Mouse (Mus musculus) cerebellum, adult (tissue): ENCODE results near the gene Cwc25.

Source experiments
- ATAC-seq: cut with Nextera tagmentation; 2 replicates; pipeline ENCODE4 v1.9.2; 2017; ENCODE audit warnings: mild to moderate bottlenecking, moderate library complexity, mixed read lengths; ENCODE audit not compliant: insufficient number of reproducible peaks, low FRiP score, low TSS enrichment

Cwc25 gene

DNA sequence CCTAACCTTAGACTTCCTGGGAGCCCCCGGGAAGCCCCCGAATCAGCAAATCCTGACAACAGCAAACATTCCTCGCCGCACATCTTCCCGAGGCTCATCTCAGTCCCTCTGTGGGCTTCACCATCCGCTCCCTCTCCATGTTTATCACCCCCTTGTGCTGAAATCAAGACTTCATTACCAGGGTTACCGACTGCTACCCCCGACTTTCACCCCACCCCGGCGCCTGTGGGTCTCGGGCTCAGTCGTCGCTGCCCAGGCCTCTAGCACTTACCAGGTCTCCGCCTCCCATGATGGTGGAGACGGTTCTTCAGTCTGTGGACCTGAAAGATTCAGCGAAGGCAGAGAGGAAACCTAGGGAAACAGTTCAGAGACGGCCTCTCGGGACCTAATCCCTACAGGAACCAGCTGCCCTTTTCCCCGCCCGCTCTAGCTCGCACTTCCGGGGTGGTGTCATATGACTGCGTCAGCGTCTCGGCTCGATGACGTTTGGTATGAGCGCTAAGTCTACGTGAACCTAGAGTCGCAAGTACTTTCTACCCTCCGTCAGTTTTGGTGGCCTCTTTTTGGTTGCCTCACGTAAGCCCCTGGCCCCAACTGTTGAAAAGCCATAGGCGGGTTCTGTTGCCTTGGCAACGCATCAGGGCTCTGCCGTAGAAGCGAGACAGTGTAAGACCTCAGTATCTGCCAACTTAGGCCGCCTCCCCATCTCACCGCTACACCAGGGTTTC lies at the start of gene Cwc25:
Gene Cwc25 (minus strand): TSS at position 403 of the 728 bp plus-strand sequence.
- peak; percentile 87 for ATAC-seq

DNA sequence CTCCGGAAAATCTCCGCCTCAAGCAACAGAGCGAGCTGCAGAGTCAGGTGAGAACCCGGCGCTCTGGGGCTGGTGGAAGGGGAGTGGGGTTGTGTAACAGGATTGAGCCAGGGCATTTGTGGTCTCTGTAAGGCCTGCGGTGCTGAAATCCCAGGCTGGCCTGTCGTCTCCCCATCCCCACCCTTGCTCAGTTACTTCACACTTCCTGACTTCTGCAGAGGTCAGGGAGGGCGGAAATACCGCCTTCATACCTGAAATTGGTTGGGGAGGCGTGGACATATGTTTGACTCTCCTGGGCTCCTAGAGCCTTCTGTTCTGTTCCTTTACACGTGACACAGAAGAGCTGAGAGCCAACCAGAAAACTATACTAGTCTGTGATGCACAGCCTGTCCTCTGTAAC lies 49.4 kb upstream of the Cwc25 start:
- no peak for ATAC-seq

DNA sequence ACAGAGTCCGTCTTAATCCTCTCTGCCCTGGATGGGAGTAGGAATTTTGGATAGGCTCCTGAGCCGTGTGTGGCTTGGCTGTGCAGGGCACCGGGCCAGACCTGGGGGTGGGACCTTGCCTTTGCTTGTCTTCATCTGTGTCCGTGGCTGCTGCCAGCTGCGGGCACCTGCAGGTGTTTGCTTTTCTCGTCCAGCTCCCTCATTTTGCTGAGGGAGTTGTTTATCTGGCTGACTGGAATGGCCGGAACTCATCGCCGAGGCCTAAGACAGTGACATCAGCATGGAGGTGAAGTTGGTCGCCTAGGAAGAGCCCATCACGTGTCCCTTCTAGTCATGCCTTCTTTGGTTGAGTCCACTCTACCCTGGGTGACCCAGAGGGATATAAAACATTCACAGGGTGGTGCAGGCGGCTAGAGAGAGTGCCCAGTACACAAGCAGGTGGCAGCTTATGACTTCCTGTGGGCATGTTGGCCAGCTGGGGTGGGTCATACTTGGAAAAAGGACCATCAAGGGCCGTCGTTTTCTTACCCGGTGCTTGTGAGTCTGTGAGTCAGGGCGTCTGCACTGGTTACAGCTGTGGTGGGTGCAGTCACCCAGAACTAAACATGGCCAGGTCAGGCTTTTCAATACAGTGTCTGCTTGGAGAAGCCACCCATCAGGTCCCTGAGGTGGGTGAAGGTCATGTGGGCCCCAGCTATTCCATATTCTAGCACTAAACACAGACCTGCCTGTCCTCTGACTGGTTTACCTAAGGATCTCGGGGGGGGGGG lies 47.6 kb upstream of the Cwc25 start:
- no peak for ATAC-seq

DNA sequence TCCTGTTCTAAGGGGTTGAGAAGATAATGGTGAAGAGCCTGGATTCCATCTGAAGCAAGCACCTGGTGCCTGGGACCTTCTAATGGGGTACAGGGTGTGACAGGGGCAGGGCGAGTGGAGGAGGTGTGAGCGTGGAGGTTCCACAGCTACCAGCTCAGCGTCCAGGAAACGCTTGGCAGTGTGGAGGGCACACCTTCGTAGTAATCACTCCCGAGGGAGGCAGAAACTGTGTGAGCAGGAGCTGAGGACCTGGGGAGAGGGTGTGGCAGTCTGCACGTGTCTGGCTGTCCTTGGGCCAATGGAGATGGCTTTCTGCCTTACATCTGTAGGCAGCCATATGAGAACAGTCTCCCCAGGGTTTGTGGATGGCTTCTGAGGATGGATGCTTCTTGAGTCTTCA lies 46.7 kb upstream of the Cwc25 start:
- ATAC-seq = no peak

DNA sequence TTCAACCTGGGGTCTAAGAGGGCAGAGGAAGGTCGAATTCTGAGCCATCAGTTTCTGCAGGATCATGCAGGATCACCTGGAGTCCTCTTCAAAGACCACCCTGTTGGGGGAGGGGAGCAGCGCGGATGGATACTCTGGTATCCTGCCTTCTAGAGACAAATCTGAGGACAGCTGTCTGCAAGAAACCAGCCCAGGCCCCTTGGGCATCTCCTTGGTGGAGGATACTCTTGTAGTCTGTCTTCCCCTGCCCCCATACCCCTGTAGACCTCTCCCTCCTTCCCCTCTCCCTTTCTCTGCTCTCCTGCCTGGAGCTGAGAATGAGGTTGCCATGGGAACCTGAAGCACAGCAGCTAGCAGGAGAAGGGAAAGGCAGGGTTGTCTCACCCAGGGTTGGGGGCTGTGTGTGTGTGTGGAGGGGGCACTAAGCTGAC lies 46.1 kb upstream of the Cwc25 start:
- ATAC-seq = no peak

DNA sequence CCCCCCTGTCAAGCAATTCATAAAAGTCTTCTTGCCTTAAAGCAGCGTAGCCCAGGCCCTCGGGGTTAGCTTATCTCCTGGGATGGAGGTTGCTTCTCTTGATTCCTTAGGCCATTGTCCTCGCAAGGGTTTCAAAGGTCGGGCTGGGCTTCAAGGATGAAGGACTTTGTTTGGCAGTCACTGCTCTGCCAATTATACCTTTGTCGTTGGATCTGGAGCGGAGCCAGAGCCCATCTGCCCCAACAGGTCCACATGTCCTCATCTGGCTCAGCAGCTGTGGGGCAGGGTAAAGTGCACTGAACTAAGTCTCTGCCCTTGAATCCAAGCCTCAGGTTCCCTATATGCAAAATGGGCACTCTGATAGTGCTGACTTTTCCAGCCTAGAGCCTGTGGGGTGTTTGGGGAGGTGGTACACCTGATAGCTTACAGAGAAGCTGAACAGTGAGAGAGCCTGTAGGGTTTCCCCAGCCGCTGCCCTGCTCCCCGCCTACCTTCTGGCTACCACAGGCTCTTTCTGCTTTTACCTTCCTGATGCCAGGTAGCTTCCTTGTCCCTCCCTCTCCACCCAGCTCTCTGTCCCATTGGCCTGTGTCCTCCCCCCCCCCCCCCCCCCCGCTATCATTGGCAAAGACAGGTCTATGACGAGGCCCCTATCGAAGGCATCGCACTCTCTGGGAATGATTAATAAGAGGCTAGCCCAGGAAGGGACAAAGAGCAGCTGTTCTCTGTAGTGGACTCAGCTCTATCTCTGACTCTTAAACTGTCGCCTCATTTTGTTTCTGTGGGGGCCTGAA lies 45.4 kb upstream of the Cwc25 start:
- no peak for ATAC-seq

DNA sequence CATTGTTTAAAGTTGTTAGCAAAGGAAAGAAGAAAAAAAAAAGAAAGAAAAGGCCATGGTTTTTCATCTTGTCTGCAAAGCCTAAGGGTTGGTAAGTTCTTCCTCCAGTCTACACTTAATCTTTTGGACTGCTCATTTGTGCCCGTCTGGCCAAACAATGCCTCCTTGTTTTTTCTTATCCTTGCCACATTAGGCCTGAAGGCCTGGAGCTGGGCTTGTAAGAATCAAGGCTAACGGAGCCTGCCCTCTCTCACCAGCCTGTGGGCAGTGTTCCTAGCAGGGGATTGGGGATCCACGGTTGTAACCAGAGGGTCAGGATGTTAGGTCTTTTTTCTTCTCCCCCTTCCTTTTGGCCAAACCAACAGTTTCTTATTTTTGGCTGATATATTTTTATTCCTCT lies 44.6 kb upstream of the Cwc25 start:
- no peak for ATAC-seq

DNA sequence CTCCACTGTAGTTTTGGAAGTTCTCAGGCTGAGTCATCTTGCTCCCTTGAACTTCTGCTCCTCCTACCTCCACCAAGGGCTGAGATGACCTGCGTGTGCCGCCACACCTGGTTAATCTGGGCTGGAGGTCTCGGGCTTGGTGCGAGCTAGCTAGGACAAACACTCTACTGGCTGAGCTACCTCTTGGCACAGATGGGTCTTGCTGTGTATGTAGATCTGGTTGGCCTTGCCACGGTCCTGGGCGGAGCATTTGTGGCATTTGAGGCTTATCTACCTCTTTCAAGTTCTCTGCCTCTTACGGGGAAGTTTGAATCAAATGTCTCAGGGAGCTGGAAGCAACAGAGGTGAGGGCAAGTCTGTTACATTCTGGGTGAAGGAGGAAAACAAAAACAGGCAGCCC lies 44.0 kb upstream of the Cwc25 start:
- no peak for ATAC-seq

DNA sequence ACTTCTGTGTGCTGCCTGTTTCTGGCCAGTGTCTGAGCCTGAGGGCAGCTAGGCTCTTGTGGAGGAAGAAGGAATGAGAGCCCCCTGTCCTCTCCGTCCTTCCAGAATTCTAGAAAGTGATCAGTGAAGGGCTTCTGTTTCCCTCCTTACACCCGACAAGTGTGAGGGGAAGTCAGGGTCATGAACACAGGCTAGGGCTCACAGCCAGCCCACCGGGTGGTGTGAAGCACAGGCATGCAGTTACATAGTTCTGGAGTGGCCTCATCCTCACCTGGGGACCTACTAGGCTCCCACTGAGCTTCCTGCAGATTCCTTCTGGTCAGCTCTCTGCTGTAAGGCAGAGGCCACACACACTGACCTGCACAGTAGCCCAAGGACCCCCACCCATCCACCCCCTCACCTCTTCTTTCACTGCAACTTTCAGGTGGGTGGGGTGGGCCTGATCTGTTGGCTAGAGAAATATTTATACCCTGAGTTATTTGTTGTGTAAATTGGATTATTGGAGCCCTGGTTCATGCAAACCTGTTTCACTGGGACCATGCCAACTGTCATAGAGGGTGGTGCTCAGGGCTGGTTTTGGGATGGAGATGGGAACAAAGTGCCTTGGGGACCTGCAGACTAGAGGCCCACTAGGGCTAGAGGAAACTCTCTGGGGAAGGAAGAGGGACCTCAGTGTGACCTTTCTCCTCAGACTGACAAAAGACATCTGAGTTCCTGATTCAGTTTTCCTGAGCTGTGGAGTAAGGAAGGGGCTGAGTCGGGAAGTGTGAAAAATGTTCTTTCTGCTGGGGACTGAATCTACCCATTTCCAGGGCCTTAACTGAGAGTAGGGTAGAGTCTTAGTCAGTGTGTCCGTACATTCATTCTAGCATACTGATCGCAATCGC lies 43.1 kb upstream of the Cwc25 start:
- no peak for ATAC-seq

DNA sequence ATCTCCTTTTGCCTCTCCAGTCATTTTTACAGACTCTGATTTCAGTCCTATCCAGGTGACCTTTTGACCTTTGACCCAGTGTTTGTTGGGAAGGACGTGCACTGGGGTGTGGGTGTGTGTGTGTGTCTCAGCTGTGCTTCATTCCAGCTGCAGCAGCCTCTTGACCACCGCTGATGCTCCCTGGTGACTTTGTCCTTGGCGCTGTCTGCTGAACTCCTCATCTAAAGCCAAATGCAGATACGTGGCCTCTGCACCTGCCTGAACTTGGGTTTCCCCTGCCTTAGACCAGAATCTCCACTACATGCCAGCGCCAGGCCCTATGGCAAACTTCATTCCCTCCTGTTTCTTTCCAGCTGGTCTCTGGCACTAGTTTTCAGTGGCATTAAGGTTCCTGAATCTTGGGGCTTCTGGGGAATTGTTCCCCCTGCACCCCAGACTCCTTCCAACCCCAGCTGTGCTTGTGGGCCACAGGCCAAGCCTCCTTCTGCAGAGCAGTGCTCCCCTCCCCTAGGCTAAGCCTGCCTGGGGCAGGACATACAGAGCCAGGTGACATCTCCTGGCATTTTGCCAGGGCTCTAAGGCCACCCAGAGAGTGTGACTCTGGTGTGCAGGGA lies 42.4 kb upstream of the Cwc25 start:
- no peak for ATAC-seq

DNA sequence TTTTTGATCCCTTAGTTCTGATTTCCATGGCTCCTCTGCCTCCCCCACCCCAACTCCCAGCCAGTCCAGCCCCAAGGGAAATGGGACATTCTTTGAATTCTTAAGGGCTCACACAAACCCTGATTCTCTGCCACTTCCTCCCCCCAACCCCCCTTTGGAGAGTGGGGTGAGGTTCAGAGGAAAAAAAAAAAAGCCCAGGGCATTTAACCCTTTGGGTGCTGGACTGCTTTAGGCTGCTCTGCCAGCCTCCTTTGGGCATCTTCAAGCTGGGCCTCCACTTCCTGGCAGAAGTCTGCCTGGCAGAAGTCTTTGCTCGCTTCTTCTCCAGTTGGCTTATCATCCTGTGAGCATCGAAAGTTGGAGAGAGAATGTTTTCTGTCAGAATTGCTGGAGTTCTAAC lies 41.7 kb upstream of the Cwc25 start:
- no peak for ATAC-seq

DNA sequence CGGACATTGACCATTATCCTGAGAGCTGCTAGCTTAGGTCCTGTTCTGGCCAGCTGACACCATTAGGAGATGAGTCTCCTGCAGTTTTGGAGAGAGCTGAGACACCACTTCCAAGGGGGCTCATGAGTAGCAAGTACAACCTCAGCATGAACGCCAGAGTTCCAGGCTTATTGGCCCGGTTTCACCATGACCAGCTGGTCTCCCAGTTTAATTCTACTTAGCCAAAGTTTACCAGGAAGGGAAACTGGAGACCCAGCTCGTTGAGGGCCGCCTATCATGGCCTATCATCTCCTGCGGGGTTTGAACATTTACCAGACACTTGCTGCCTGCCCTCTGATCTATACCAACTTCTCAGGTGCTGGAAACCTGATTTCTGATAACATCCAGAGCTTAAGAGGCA lies 41.3 kb upstream of the Cwc25 start:
- no peak for ATAC-seq

DNA sequence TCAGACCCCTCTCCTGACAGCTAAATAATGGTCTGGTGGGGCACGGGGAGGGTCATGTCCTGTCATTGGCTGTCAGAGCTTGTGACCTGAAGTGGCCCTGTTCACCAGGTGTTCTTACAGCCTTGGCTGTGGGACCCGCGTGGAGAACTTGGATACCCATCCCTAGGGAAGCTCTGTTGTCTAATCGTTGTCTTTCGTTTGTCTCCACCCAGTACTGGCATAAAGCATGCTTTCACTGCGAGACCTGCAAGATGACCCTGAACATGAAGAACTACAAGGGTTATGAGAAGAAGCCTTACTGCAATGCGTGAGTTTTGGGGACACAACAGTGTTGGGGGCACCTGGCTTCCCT lies 40.2 kb upstream of the Cwc25 start:
- ATAC-seq = no peak

DNA sequence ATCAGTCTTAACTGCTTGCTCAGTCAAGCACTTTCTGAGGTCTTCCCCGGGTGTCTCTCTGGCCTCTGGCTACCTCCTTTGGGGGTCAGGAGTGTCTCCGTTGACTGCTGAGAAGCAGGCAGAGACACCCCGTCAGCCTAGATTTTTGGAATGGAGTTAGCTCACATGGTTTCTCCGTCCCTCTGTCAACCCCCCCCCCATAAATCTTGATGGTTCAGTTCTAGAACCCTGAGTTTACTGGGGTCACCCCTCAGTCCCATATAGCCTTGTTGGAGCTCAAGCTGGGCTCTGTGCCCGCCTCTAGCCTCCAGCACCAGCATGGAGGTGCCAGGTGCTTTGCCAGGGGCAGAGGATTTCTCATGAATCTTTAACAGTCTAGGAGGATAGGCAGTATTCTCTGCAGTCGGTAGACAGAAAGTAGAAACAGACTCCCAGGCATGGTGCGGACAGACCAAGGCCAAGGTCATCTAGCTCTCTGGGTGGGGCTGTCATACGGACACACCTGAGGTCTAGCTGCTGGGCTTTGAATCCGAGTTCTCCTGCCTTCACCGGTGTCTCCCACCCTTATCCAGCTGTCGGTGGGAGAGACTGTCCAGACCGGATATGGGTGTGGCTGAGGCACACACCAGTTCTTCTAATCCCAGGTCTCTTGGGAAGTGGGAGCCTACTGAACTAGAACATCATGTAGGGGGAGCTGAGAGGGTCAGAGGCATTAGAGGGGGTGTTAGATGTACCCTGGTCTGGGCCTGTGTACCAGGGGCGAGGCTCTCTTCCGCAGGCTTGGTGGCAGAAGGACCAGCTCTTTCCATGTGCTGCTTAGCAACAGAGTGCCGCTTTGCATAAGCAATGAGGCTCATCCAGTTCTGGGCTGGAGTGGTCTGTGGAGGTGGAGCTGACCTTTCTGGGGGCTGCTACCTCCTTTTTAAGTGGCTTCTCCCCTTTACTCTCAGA lies 39.6 kb upstream of the Cwc25 start:
- ATAC-seq = no peak

DNA sequence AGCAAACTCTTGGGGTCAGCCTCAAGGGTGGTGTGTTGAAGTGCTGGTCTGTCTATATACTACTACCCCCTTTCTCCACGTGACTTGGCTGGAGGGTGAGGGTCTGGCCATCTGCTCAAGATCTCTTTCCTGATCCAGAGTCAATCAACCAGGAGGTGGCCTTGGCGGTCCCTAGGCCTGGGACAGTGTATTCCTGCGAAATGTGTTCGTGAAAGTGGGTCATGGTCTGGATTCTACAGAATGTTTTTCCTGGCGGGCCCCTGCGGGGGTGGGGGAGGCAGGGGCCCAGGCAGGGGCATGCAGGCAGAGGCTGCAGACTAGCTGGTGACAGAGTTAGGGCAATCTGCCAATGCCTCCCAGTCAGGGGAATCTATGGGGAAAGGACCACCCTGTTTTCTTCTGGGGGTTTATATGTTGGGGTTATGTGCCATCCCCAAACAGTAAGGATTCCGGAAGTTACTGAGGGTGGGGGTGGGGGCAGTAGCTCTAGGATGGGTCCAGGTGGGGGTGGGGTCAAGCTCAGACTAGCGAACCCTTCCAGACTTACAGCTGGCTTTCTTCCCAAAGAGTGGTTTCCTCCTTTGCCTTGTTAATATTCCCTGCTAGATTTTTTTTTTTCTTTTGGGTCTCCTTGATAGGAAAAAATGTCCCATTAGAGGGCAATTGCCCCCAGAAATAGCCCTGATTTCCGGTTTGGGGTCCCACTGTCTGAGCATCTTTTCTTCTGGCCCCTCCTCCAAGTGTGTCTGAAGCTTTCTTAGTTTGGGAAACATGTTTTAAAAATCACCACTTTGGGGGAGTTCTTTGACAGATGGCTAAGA lies 38.7 kb upstream of the Cwc25 start:
- no peak for ATAC-seq

DNA sequence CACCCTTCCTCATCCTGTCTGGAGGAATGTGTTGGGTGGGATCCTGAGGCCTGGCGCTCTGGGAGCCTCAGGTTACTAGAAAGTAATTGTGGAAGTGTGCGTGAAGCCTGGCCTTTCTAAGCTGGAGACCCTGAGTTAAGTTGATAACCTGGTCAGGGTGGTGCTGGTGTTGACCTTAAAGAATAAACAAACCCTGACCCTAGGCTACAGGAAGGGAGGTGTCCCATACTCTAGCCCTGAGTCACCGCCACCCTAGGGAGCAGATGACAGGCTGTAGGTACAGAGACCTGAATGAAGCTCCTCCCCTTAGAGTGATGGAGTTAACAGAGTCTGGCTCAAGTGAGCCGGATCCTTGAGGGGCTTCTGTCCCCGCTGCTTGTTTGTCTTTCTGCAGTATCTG lies 37.5 kb upstream of the Cwc25 start:
- ATAC-seq = no peak

DNA sequence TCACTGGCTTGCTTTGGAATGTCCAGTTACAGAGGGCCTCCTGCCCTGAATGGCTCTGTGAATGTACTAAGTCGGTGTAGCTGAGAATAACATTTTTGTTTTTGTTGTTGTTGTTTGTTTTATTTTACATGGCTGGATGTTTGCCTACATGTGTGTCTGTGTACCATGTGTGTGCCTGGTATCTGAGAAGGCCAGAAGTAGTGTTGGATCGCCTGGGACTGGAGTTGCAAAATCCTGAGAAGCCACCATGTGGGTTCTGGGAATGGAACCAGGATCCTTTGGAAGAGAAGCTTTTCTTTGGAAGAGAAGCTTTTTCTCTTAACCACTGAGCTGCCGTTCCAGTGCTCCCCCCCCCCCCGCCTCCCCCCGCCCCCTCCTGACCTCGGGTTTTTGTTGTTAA lies 36.1 kb upstream of the Cwc25 start:
- ATAC-seq = no peak

DNA sequence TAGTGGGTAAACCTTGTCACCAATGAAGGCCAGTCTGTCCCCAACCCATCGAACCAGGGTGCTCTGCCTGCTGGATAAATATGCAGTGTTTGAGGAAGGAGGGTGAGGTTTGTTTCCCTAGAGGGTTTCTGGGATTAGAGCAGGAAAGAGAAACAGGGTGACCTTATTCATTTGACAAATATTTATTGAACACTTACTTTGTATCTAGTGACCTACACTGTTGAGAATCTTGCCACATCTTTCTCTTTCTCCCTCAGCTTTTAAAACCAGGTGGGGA lies 35.8 kb upstream of the Cwc25 start:
- no peak for ATAC-seq
